Mouse (Mus musculus) hindbrain, embryonic 14.5 days (tissue): ENCODE data around the gene Ackr1. TPM values are rescaled to one million over a fixed set of nuclear protein-coding genes. Genes with fewer than 3 reads are reported as not detected.
"Not testable (repeated sequence)": the region's sequence is repeated elsewhere in the genome, so short reads cannot be mapped to it uniquely, and the experiment has no call there.

ENCODE experiments used
- ATAC-seq: fragments of 200-750 bp; cut with Nextera tagmentation; 2 replicates; pipeline ENCODE4 v1.8.0; 2017; ENCODE audit warnings: moderate number of reproducible peaks, mild to moderate bottlenecking, moderate TSS enrichment, moderate library complexity; ENCODE audit not compliant: low FRiP score
- DNase-seq: peaks from one replicate; pipeline ENCODE4 v3.0.0-alpha.2; 2015; ENCODE audit warnings: low spot score
- H3K27ac ChIP-seq: fragments of 300-500 bp; sonication (generic); 2 replicates; pipeline ENCODE4 v1.5.1; 2014; ENCODE audit warnings: mild to moderate bottlenecking, moderate library complexity
- H3K27me3 ChIP-seq: fragments of 300-500 bp; sonication (generic); 2 replicates; pipeline ENCODE4 v1.6.1; 2014; ENCODE audit warnings: mild to moderate bottlenecking, low read length, mixed read lengths; ENCODE audit not compliant: control insufficient read depth, insufficient read depth
- H3K36me3 ChIP-seq: fragments of 300-500 bp; sonication (generic); replicated peaks from 2 replicates; pipeline ENCODE4 v1.6.1; 2014; ENCODE audit not compliant: control insufficient read depth, insufficient read depth
- H3K4me1 ChIP-seq: fragments of 300-500 bp; sonication (generic); replicated peaks from 2 replicates; pipeline ENCODE4 v1.6.1; 2014; ENCODE audit warnings: antibody characterized with exemption, low read length, mixed read lengths; ENCODE audit not compliant: control insufficient read depth, insufficient read depth
- H3K4me2 ChIP-seq: fragments of 300-500 bp; sonication (generic); replicated peaks from 2 replicates; pipeline ENCODE4 v1.6.1; 2014; ENCODE audit warnings: mild to moderate bottlenecking, moderate library complexity
- H3K4me3 ChIP-seq: fragments of 300-500 bp; sonication (generic); replicated peaks from 2 replicates; pipeline ENCODE4 v1.5.1; 2014; ENCODE audit warnings: mild to moderate bottlenecking, low read length
- H3K9ac ChIP-seq: fragments of 300-500 bp; sonication (generic); 2 replicates; pipeline ENCODE4 v1.6.1; 2014
- H3K9me3 ChIP-seq: fragments of 300-500 bp; sonication (generic); 2 replicates; pipeline ENCODE4 v1.6.1; 2016; ENCODE audit warnings: low read length; ENCODE audit not compliant: control insufficient read depth
- WGBS: fragments of 180-500 bp; shearing (Covaris S2); extraction: QIAGEN DNeasy Blood & Tissue Kit; methylation state at CpG from one replicate; pipeline ENCODE4 v1.1.7; 2014; 5-methylcytosine and 5-hydroxymethylcytosine counted together
- polyA plus RNA-seq: library from polyadenylated mRNA; unstranded; fragments of >200 nt; fragmentation: Nextera tagmentation; extraction: Ambion mirVana; gene quantifications from 2 replicates; pipeline ENCODE4 v1.2.1, GENCODE M21; 2014

The Ackr1 gene
- polyA plus RNA-seq, 1 experiment from 2014 or later: 23.4 TPM

DNA sequence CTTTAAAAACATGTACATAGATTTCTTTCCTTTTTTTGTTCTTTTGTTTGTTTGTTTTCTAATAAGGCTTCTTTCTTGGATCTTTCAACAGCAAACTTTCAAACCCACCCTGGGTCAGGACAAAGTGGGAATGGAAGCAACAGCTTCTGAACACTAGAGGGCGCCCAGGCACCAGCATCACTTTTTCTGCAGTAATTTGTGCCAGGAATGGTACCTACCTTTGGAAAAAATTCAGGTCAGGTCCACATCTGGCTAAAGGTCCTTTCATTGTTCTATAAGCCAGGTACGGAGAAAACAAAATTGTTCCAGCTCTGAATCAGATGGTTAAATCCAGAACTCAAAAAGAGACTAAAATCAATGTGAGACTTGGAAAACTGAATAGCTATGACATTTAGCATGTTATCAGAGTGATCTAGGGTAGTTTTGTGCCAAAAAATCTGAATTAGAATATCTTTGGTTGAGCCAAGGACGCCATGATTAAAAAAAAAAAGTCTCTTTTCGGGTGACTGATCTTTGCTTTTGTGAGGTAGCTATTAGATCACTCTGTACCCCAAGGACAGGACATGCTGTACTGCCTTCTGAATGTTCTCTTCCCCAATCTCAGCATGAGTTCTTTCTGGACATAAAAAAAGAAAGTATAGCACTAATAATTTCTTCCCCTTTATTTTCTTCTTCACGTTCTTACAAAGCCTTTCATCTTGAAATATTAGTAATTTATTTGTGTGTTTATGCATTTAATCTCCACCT is 9.5 kb downstream of the Ackr1 start:
- WGBS: 31% methylated on average over 5 of the region's 5 CpGs

GRCm38 (mm10) chr1:173322249-173322627 is 11.3 kb downstream of the Ackr1 start:
- DNase-seq: no peak
- 73% methylated on average over 6 of the region's 6 CpGs for WGBS
- ATAC-seq: peak; percentile 43; the same call in 1 of the 2 replicates
- no peak overlapping the region for H3K4me3 ChIP-seq
- no peak overlapping the region for H3K9ac ChIP-seq
- H3K4me1 ChIP-seq: no peaks in the 10 kb centered on the region
- no peak overlapping the region for H3K4me2 ChIP-seq
- no peaks in the 10 kb centered on the region for H3K9me3 ChIP-seq
- no peak overlapping the region for H3K27ac ChIP-seq
- no peaks in the 10 kb centered on the region for H3K27me3 ChIP-seq
- no peaks in the 10 kb centered on the region for H3K36me3 ChIP-seq

More for the DNA sequence above, 9.5 kb downstream of the Ackr1 start:
- Histone ChIP-seq H3K4me1 (no peaks in the 10 kb centered on the region; the same call in 1 of the 2 replicates), H3K9ac (no peak overlapping the region), H3K4me3 (no peak overlapping the region), H3K9me3 (no peaks in the 10 kb centered on the region), H3K36me3 (no peaks in the 10 kb centered on the region), H3K27ac (no peak overlapping the region), H3K27me3 (no peaks in the 10 kb centered on the region), H3K4me2 (no peak overlapping the region)
- peak; percentile 63 for DNase-seq
- no peak for ATAC-seq

DNA sequence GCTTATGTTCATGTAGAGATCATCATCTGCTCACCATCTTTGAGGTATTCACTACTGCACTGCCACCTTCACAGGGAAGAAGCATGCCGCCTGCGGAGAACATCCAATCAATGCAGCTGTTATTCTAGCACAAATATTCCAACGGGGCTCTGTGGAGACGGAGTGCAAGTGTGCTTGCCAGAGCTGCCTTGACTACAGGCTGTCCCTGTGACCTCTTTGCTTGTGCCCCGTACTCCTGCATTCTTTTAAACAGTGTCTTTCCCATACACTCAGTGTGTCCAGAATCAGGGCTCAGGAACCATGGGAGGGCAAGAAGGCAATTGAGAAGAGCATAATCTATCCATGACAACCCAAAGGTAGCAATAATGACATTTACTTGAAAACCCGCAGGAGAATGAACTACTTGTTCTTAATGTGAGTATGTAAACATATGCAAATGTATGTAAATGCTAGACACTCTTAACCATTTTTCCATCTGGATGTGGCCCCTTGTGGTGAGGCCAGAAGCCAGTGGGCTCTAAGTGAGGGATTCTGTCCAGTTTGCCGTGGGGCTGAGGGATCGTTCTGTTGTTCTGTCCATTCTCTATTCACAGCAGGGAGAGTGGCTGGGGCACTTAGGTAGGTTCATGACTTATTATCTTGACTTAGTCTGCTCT is 11.8 kb downstream of the Ackr1 start:
- DNase-seq (no peak), ATAC-seq (peak; percentile 76)
- H3K4me3 ChIP-seq: no peak overlapping the region
- no peaks in the 10 kb centered on the region for H3K27me3 ChIP-seq
- H3K9ac ChIP-seq: no peak overlapping the region
- no peaks in the 10 kb centered on the region for H3K4me1 ChIP-seq
- 43% methylated on average over 8 of the region's 8 CpGs for WGBS
- H3K36me3 ChIP-seq: no peaks in the 10 kb centered on the region
- H3K27ac ChIP-seq: no peak overlapping the region
- H3K4me2 ChIP-seq: no peak overlapping the region
- H3K9me3 ChIP-seq: no peaks in the 10 kb centered on the region

- 84% methylated on average over 2 of the region's 2 CpGs for WGBS
Observed at GRCm38 (mm10) chr1:173317925-173318477, 15.5 kb downstream of the Ackr1 start.

DNA sequence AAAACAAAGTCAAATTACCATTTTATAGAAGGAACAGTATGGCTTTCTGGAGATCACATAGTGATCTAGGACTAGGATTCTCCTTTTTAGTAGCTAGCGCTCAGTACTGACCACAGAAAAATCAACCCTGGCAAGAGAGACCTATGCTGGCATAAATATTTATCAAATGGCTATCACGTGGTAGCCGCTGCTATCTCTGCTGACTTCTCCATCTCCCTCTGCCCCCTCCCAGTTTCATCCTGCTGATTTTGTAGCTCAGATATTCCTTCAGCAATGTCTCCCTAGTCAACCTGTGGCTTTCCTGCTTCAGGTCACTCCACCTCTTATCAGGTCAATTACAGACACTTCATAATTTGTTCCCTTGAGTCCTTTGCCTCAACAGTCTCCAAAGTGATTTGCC is 17.8 kb downstream of the Ackr1 start:
- 81% methylated on average over 3 of the region's 3 CpGs for WGBS
- H3K9ac ChIP-seq: no peak overlapping the region
- ATAC-seq: no peak

More at GRCm38 (mm10) chr1:173317925-173318477, 15.5 kb downstream of the Ackr1 start:
- Histone ChIP-seq H3K27me3 (no peaks in the 10 kb centered on the region), H3K4me1 (no peaks in the 10 kb centered on the region), H3K4me3 (no peak overlapping the region), H3K9me3 (no peaks in the 10 kb centered on the region), H3K27ac (no peak overlapping the region), H3K36me3 (no peaks in the 10 kb centered on the region), H3K9ac (no peak overlapping the region), H3K4me2 (no peak overlapping the region)
- DNase-seq (no peak), ATAC-seq (no peak)

DNA sequence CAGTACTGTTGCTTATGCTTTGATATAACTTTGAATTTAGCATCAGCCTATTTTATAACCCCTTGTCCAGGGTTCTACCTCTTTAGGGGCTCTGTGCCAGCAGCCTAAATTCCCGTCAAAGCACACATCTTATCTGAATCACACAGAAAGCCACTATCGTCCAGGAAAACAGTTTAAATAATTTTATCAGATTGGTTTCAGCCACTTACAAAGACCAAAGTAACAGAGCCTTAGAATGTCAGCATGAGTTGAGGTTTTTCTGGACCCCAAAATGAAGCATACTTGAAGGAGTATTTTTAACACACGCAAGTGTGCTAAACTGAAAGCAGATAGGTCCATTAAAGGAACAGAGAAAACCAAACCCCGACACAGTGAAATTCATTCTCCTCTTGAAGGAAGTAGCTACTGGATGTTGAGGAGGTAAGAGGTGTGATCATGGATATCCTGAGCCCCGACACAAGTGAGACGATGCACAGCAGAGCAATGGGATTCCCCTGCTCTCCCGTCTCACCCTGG is 20.0 kb downstream of the Ackr1 start:
- not testable (repeated sequence) for H3K4me1 ChIP-seq, H3K27ac ChIP-seq, H3K4me2 ChIP-seq, H3K36me3 ChIP-seq, H3K27me3 ChIP-seq, H3K4me3 ChIP-seq, ATAC-seq, H3K9ac ChIP-seq, DNase-seq, H3K9me3 ChIP-seq
- WGBS: 85% methylated on average over 7 of the region's 7 CpGs

More for the DNA sequence above, 17.8 kb downstream of the Ackr1 start:
- H3K27me3 ChIP-seq: no peaks in the 10 kb centered on the region
- H3K4me2 ChIP-seq: no peak overlapping the region
- H3K27ac ChIP-seq: no peak overlapping the region
- no peaks in the 10 kb centered on the region for H3K36me3 ChIP-seq
- no peak for DNase-seq
- no peaks in the 10 kb centered on the region for H3K4me1 ChIP-seq
- no peaks in the 10 kb centered on the region for H3K9me3 ChIP-seq
- no peak overlapping the region for H3K4me3 ChIP-seq

GRCm38 (mm10) chr1:173302795-173303194 is 30.8 kb downstream of the Ackr1 start:
- not testable (repeated sequence) for DNase-seq, ATAC-seq, H3K9me3 ChIP-seq, H3K27ac ChIP-seq, H3K4me3 ChIP-seq, H3K9ac ChIP-seq, H3K27me3 ChIP-seq, H3K4me1 ChIP-seq, H3K4me2 ChIP-seq, H3K36me3 ChIP-seq
- 55% methylated on average over 3 of the region's 3 CpGs for WGBS

Other genes starting within 250 kb of the Ackr1 start
- not detected in 2 replicates for gene Olfr1408, start 196.4 kb downstream of the Ackr1 start, polyA plus RNA-seq
- gene Olfr1406, start 143.1 kb downstream of the Ackr1 start, polyA plus RNA-seq: not detected in 2 replicates
- gene Olfr218, start 135.9 kb downstream of the Ackr1 start, polyA plus RNA-seq: not detected in 2 replicates
- not detected in 2 replicates for gene Olfr1404, start 121.4 kb downstream of the Ackr1 start, polyA plus RNA-seq
- gene Fcer1a, start 106.5 kb downstream of the Ackr1 start, polyA plus RNA-seq: not detected in 2 replicates
- not detected in 2 replicates for gene Olfr418, start 67.7 kb downstream of the Ackr1 start, polyA plus RNA-seq
- gene Mptx2, start 56.0 kb downstream of the Ackr1 start, polyA plus RNA-seq: not detected in 2 replicates
- gene Aim2, start 17.1 kb upstream of the Ackr1 start, polyA plus RNA-seq: 1.3 and 1.4 TPM in 2 replicates
- gene Cadm3, start 33.9 kb upstream of the Ackr1 start, polyA plus RNA-seq: 138 and 157 TPM in 2 replicates
- 0.20 TPM in 1 of 2 replicates, not detected in the other for gene Ifi206, start 157.3 kb upstream of the Ackr1 start, polyA plus RNA-seq
- gene Ifi214, start 202.2 kb upstream of the Ackr1 start, polyA plus RNA-seq: not detected in 2 replicates